Mouse (Mus musculus): ENCODE measurements around the gene Aph1a. TPM values are rescaled to one million over a fixed set of nuclear protein-coding genes. Genes with fewer than 3 reads are reported as not detected.
A peak's percentile ranks its signal among the peaks of the same experiment; 100 is the strongest.
"Not testable (repeated sequence)": the region's sequence is repeated elsewhere in the genome, so short reads cannot be mapped to it uniquely, and the experiment has no call there.

The Aph1a gene
- polyA plus RNA-seq (2015; fragmentation: Nextera tagmentation; extraction: Ambion mirVana), result 31.1 and 31.8 TPM in 2 replicates

DNA sequence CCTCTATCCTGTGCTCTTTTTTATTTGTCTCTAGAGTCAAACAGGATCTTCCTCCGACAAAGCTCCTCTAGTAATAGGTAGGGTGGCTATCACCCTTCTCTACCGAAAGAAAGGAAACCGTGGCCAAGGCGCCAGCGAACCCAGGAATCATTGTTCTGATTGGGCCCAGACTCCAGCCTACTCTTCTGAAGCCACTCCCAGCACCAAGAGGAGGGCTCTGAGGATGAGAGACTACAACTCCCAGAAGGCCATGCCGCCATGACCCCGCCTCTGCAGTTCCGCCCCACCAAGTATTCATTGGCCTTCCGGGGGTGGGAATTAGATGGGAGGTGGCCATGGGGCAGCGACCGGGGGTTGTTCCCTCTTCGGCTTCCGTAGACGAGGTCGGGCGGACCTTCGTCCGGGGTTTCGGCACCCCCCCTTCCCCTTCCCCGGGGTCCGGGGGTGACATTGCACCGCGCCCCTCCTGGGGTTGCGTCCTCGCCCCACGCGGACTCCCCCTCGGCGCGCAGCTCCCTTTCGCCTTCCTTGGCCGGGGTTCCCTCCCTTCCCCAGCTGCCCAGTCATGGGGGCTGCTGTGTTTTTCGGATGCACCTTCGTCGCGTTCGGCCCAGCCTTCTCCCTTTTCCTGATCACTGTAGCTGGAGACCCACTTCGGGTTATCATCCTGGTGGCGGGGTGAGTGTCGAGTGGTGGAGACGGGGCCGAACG, at the start of gene Aph1a:
Aph1a (plus strand) TSS at position 364 of the 711 bp plus-strand sequence.
- H3K4me2 ChIP-seq (ENCODE audit: low read depth, low read length), result peak within 1 kb of the TSS; percentile 87
- ATAC-seq (replicated peaks; ENCODE audit: extremely low read depth, insufficient read depth, low FRiP score), result peak; percentile 94
- not testable (repeated sequence) for H3K27me3 ChIP-seq (ENCODE audit: control insufficient read depth, insufficient read depth, low read length); H3K36me3 ChIP-seq (ENCODE audit: control insufficient read depth, insufficient read depth); H3K9me3 ChIP-seq (replicated peaks; ENCODE audit: control insufficient read depth, low read length)
- 1% methylated on average over 25 of the region's 43 CpGs for WGBS
- peak within 1 kb of the TSS; percentile 97 for H3K27ac ChIP-seq (ENCODE audit: low read length)
- H3K4me3 ChIP-seq (ENCODE audit: low read length), result peak within 1 kb of the TSS; percentile 66
- peak within 1 kb of the TSS; percentile 78 for H3K9ac ChIP-seq (ENCODE audit: low read length)
- H3K4me1 ChIP-seq (ENCODE audit: control insufficient read depth, insufficient read depth, low read length), result peaks cover 32% of the 10 kb centered on the region

DNA sequence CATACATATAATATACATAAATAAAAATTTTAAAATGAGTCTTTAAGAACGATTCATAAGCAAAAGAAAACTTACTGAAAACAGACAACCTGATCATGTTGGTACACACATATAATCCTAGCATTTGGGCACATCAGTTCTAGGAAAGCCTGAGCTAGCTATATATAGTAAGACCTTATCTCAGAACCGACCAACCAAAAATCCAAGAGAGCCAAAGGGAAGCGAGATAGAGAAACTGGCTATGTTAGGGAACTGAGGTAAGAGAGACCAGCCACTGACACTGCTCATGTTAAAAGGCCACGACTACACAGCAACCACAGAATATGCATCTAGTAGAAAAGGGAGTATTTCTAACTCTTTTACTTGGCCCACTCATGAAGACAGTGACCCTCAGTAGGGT, 43.2 kb upstream of the Aph1a start:
- WGBS, result 39% methylated on average over 4 of the region's 4 CpGs
- no peaks in the 10 kb centered on the region for H3K9me3 ChIP-seq (replicated peaks; ENCODE audit: control insufficient read depth, low read length)

DNA sequence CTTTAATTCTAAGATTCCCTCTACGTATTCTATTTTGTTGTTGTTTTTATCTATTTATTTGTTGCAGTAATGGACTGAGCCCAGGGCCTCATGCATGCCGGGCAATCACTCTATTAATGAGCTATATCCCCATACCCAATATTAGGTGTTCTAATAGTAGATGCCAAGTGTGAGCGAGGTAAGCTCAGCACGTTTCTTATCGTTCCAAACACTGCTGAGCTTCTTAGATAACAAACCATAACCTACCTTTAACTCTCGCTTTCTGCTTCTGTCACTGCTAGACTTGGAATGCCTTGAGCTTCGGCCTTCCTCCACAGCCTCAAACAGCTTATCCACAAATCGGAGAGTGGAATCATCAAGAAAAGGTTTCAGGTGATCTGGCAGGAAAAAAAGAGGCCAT, 42.5 kb upstream of the Aph1a start:
- no peak overlapping the region for H3K4me3 ChIP-seq (ENCODE audit: low read length)
- ATAC-seq (replicated peaks; ENCODE audit: extremely low read depth, insufficient read depth, low FRiP score), result no peak
- peaks cover 15% of the 10 kb centered on the region for H3K4me1 ChIP-seq (ENCODE audit: control insufficient read depth, insufficient read depth, low read length)
- peak overlapping the region; percentile 53; the same call in 1 of the 2 replicates for H3K27ac ChIP-seq (ENCODE audit: low read length)
- H3K9ac ChIP-seq (ENCODE audit: low read length), result no peak overlapping the region
- 84% methylated on average over 8 of the region's 8 CpGs for WGBS
- peaks cover 53% of the 10 kb centered on the region for H3K36me3 ChIP-seq (ENCODE audit: control insufficient read depth, insufficient read depth)
- H3K9me3 ChIP-seq (replicated peaks; ENCODE audit: control insufficient read depth, low read length), result no peaks in the 10 kb centered on the region
- H3K27me3 ChIP-seq (ENCODE audit: control insufficient read depth, insufficient read depth, low read length), result no peaks in the 10 kb centered on the region
- H3K4me2 ChIP-seq (ENCODE audit: low read depth, low read length), result no peak overlapping the region

More for the DNA sequence above, 43.2 kb upstream of the Aph1a start:
- Histone ChIP-seq H3K4me2 (ENCODE audit: low read depth, low read length) (peak overlapping the region; percentile 29; the same call in 1 of the 2 replicates), H3K9ac (ENCODE audit: low read length) (no peak overlapping the region), H3K27me3 (ENCODE audit: control insufficient read depth, insufficient read depth, low read length) (no peaks in the 10 kb centered on the region), H3K27ac (ENCODE audit: low read length) (peak overlapping the region; percentile 74), H3K4me1 (ENCODE audit: control insufficient read depth, insufficient read depth, low read length) (peaks cover 15% of the 10 kb centered on the region), H3K36me3 (ENCODE audit: control insufficient read depth, insufficient read depth) (peaks cover 59% of the 10 kb centered on the region), H3K4me3 (ENCODE audit: low read length) (no peak overlapping the region)
- no peak for ATAC-seq (replicated peaks; ENCODE audit: extremely low read depth, insufficient read depth, low FRiP score)

DNA sequence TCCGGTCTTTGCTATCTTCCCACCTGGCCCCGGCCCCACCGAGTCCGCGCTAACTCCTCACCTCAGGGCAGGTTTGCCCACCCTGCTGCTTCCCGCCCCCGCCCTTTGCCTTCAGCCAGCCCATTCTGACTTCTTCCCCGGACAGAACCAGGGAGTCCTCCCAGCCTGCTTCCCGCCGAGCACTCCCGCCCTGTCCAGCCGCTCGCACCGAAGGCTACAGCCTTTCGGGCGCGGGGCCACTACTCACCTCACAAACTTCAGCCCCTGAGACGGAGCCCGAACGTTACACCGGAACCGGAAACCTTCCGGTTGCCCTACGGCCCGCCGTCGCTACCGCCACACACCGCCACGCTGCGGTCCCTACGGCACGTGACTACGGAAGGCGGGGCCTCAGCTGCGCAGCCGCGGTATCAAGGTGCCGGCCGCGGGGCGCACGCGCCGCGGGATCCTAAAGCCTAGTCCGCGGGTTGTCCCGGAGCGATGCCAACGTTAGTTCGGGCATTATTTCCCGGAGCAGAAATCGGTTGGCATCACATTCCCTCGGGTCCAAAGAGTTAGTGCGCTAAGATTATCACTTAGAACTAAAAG, 38.2 kb upstream of the Aph1a start, which contains the start of gene Prpf3:
Prpf3 (minus strand) TSS at position 384 of the 588 bp plus-strand sequence.
- under 1% methylated on average over 56 of the region's 56 CpGs for WGBS
- H3K27me3 ChIP-seq (ENCODE audit: control insufficient read depth, insufficient read depth, low read length), result no peaks in the 10 kb centered on the region

DNA sequence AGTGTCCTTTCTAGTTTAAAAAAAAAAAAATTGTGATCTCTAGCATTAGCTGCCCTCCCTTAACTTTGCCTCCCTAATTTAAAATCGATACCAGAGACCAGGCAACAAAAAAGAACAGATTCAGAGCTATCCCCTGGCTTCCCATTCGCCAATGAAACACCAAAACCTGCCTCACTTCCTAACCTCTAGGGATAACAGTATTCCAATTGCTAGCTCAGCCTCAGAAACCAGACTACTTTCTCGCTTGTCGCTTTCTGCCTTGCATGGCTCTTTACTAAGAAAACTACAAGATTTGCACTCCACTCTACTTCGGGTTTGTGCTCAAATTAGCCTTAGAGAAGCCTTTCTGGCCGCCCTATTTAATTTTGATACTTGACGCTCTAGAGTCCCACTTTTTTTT, 37.7 kb upstream of the Aph1a start:
- H3K4me1 ChIP-seq (ENCODE audit: control insufficient read depth, insufficient read depth, low read length), result peaks cover 10% of the 10 kb centered on the region
- H3K27ac ChIP-seq (ENCODE audit: low read length), result peak overlapping the region; percentile 73
- WGBS, result 21% methylated on average over 7 of the region's 7 CpGs
- H3K9me3 ChIP-seq (replicated peaks; ENCODE audit: control insufficient read depth, low read length), result no peaks in the 10 kb centered on the region
- no peaks in the 10 kb centered on the region for H3K27me3 ChIP-seq (ENCODE audit: control insufficient read depth, insufficient read depth, low read length)
- peaks cover 18% of the 10 kb centered on the region for H3K36me3 ChIP-seq (ENCODE audit: control insufficient read depth, insufficient read depth)
- ATAC-seq (replicated peaks; ENCODE audit: extremely low read depth, insufficient read depth, low FRiP score), result no peak
- peak overlapping the region; percentile 64 for H3K4me2 ChIP-seq (ENCODE audit: low read depth, low read length)
- H3K9ac ChIP-seq (ENCODE audit: low read length), result peak overlapping the region; percentile 91
- H3K4me3 ChIP-seq (ENCODE audit: low read length), result peak overlapping the region; percentile 95

More for the DNA sequence above, 38.2 kb upstream of the Aph1a start, which contains the start of gene Prpf3:
- Histone ChIP-seq H3K9me3 (replicated peaks; ENCODE audit: control insufficient read depth, low read length) (no peaks in the 10 kb centered on the region), H3K4me3 (ENCODE audit: low read length) (peak within 1 kb of the TSS; percentile 95), H3K4me1 (ENCODE audit: control insufficient read depth, insufficient read depth, low read length) (peaks cover 14% of the 10 kb centered on the region), H3K36me3 (ENCODE audit: control insufficient read depth, insufficient read depth) (peaks cover 21% of the 10 kb centered on the region), H3K27ac (ENCODE audit: low read length) (peak within 1 kb of the TSS; percentile 73), H3K4me2 (ENCODE audit: low read depth, low read length) (peak within 1 kb of the TSS; percentile 64), H3K9ac (ENCODE audit: low read length) (peak within 1 kb of the TSS; percentile 91)
- peak; percentile 96 for ATAC-seq (replicated peaks; ENCODE audit: extremely low read depth, insufficient read depth, low FRiP score)

DNA sequence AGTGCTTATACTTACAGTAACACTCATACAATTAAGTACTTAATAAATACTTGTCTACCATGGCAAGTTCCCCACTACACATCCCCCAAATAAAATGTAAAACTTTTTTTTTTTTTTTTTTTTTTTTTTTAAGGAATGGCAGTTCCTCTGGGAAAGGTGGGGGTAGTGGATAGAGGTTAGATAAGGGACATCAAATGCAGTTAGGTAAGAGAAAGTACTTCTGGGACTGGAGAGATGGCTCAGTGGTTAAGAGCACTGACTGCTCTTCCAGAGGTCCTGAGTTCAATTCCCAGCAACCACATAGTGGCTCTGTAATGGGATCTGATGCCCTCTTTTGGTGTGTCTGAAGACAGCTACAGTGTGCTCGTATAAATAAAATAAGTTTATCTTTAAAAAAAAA, 36.7 kb upstream of the Aph1a start:
- not testable (repeated sequence) for H3K9ac ChIP-seq (ENCODE audit: low read length); H3K4me3 ChIP-seq (ENCODE audit: low read length); H3K4me1 ChIP-seq (ENCODE audit: control insufficient read depth, insufficient read depth, low read length); H3K27ac ChIP-seq (ENCODE audit: low read length); ATAC-seq (replicated peaks; ENCODE audit: extremely low read depth, insufficient read depth, low FRiP score); H3K9me3 ChIP-seq (replicated peaks; ENCODE audit: control insufficient read depth, low read length); H3K4me2 ChIP-seq (ENCODE audit: low read depth, low read length); H3K27me3 ChIP-seq (ENCODE audit: control insufficient read depth, insufficient read depth, low read length)
- H3K36me3 ChIP-seq (ENCODE audit: control insufficient read depth, insufficient read depth), result peaks cover 17% of the 10 kb centered on the region
- 70% methylated on average over 1 of the region's 1 CpGs for WGBS

DNA sequence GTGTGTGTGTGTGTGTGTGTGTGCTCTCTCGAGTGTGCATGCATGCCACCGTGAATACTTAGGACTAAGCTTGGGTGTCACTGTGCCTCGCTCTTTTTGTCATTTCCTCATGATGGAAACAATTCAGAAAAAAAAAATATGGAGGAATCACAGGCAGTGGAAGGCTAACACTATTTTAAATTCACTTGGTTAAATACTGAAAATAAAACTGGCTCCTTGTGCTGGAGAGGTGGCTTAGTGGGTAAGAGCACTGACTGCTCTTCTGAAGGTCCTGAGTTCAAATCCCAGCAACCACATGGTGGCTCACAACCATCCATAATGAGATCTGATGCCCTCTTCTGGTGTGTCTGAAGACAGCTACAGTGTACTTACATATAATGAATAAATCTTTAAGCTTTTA, 35.5 kb upstream of the Aph1a start:
- WGBS, result 72% methylated on average over 3 of the region's 3 CpGs
- H3K36me3 ChIP-seq (ENCODE audit: control insufficient read depth, insufficient read depth); H3K4me3 ChIP-seq (ENCODE audit: low read length); H3K27ac ChIP-seq (ENCODE audit: low read length); H3K27me3 ChIP-seq (ENCODE audit: control insufficient read depth, insufficient read depth, low read length); H3K4me1 ChIP-seq (ENCODE audit: control insufficient read depth, insufficient read depth, low read length); H3K4me2 ChIP-seq (ENCODE audit: low read depth, low read length); H3K9ac ChIP-seq (ENCODE audit: low read length); H3K9me3 ChIP-seq (replicated peaks; ENCODE audit: control insufficient read depth, low read length); ATAC-seq (replicated peaks; ENCODE audit: extremely low read depth, insufficient read depth, low FRiP score): not testable (repeated sequence)

DNA sequence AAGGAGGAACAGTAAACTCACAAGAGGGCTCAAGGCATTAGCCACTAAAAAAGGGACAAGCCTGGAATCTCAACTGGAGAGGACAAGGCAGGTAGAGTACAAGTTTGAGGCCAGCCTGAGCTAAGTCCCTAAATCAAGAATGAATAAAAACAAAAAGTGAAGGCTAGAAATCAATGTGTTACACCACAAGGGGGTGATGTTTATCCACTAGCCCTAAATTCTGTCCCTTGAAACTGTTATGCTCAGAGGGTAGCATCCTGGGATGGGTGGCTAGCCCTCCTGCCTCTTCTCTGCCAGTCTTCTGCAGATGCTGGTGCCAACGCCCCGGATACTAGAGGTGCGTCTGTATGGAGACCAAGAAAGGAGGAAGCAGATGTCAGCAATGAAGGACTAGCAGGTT, 33.4 kb upstream of the Aph1a start:
- H3K4me1 ChIP-seq (ENCODE audit: control insufficient read depth, insufficient read depth, low read length), result 0 out of 2 replicates have a peak, but pooled peaks cover 2% of the 10 kb centered on the region
- no peaks in the 10 kb centered on the region for H3K27me3 ChIP-seq (ENCODE audit: control insufficient read depth, insufficient read depth, low read length)
- 69% methylated on average over 3 of the region's 3 CpGs for WGBS
- no peaks in the 10 kb centered on the region for H3K9me3 ChIP-seq (replicated peaks; ENCODE audit: control insufficient read depth, low read length)
- ATAC-seq (replicated peaks; ENCODE audit: extremely low read depth, insufficient read depth, low FRiP score), result no peak
- H3K27ac ChIP-seq (ENCODE audit: low read length), result no peak overlapping the region
- H3K4me2 ChIP-seq (ENCODE audit: low read depth, low read length), result no peak overlapping the region
- H3K4me3 ChIP-seq (ENCODE audit: low read length), result no peak overlapping the region
- H3K9ac ChIP-seq (ENCODE audit: low read length), result no peak overlapping the region
- H3K36me3 ChIP-seq (ENCODE audit: control insufficient read depth, insufficient read depth), result peaks cover 8% of the 10 kb centered on the region; the same call in 1 of the 2 replicates

DNA sequence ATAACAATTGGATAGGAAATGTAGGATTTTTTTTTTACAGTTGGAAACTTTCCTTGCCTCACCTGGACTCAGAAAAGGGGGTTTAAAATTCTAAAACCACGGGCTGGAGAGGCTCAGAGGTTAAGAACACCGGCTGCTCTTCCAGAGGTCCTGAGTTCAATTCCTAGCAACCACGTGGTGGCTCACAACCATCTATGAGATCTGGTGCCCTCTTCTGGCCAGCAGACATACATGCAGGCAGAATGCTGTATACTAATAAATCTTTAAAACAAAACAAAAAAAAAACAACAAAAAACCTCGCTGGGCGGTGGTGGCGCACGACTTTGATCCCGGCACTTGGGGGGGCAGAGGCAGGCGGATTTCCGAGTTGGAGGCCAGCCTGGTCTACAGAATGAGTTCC, 32.6 kb upstream of the Aph1a start:
- Histone ChIP-seq H3K27me3 (ENCODE audit: control insufficient read depth, insufficient read depth, low read length) (no peaks in the 10 kb centered on the region), H3K4me2 (ENCODE audit: low read depth, low read length) (no peak overlapping the region), H3K4me1 (ENCODE audit: control insufficient read depth, insufficient read depth, low read length) (0 out of 2 replicates have a peak, but pooled peaks cover 2% of the 10 kb centered on the region), H3K9me3 (replicated peaks; ENCODE audit: control insufficient read depth, low read length) (no peaks in the 10 kb centered on the region), H3K27ac (ENCODE audit: low read length) (no peak overlapping the region), H3K36me3 (ENCODE audit: control insufficient read depth, insufficient read depth) (peaks cover 9% of the 10 kb centered on the region; the same call in 1 of the 2 replicates), H3K4me3 (ENCODE audit: low read length) (no peak overlapping the region), H3K9ac (ENCODE audit: low read length) (no peak overlapping the region)
- 77% methylated on average over 10 of the region's 10 CpGs for WGBS
- ATAC-seq (replicated peaks; ENCODE audit: extremely low read depth, insufficient read depth, low FRiP score), result no peak

Measured in heart, embryonic 16.5 days (tissue).